Mouse (Mus musculus) embryonic fibroblast, embryonic 13.5 days (primary cell): ENCODE measurements around the gene Ppp2r5d. TPM values are rescaled to one million over a fixed set of nuclear protein-coding genes. Genes with fewer than 3 reads are reported as not detected.

Experiments
- H3K27ac ChIP-seq: 2 replicates; pipeline ENCODE4 v1.5.1; 2012; ENCODE audit warnings: low read length, control low read depth, inconsistent platforms; ENCODE audit not compliant: insufficient read depth
- H3K4me1 ChIP-seq: 2 replicates; pipeline ENCODE4 v1.6.1; 2011; ENCODE audit warnings: low read length; ENCODE audit not compliant: control insufficient read depth, insufficient read depth
- H3K4me3 ChIP-seq: 2 replicates; pipeline ENCODE4 v1.5.1; 2011; ENCODE audit warnings: mild to moderate bottlenecking, control low read depth, low read length; ENCODE audit not compliant: insufficient read depth
- CTCF ChIP-seq: IDR thresholded peaks from 2 replicates; pipeline ENCODE4 v1.5.1; 2011; ENCODE audit warnings: mild to moderate bottlenecking, control low read depth, low read length, moderate library complexity, borderline replicate concordance; ENCODE audit not compliant: insufficient read depth
- POLR2A ChIP-seq: IDR thresholded peaks from 2 replicates; pipeline ENCODE4 v1.6.1; 2011; ENCODE audit warnings: low read depth, mild to moderate bottlenecking, control low read depth, low read length, moderate library complexity
- polyA plus RNA-seq: library from polyadenylated mRNA; stranded (reverse); fragments of >200 nt; gene quantifications from 2 replicates; pipeline ENCODE4 v1.2.4, GENCODE M21; 2011; ENCODE audit warnings: low read depth; ENCODE audit not compliant: missing spikeins, insufficient read length

Ppp2r5d gene
- polyA plus RNA-seq, 1 experiment: 72.1 TPM

GRCm38 (mm10) chr17:46646322-46646662 is 58.6 kb downstream of the Ppp2r5d start:
- Histone ChIP-seq H3K27ac (no peak overlapping the region), H3K4me3 (peak overlapping the region; percentile 76), H3K4me1 (peaks cover 8% of the 10 kb centered on the region; the same call in 1 of the 2 replicates)
- TF ChIP-seq CTCF (no peak), POLR2A (no peak)

DNA sequence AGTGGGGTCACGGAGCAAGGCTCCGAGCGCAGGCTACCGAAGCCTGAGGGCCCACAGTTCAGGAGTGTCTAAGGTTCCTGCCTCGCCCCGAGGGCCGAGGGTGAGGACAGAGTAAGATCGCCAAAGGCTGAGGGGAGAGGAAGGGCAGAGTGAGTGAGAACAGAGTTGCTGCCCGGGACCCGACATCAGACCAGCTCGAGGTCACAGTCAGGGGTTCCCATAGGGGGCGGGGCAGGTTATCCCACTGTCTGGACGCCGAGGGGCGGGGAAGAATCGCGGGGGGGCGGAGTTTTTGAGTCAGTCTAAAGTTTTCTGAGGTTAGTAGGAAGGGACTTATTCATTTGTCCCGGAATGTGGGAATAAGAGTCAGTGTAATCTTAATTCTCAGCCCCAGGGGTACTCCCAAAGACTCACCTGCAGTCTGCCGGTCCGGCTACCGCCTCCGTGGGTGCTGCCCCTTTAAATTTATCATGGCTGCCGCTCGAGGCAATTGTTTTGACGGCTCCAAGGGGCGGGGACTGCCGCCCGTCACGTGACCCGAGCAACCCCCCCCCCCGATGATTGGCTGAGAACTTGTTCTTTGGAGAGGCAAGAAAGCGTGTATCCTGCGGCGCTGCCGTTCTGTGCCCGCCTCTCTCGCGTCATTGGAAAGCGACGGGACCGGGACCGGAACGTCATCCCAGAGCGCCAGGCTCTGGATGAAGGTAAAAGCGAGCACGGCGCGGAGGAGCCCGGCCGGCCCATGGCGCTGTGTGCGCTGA is 59.2 kb downstream of the Ppp2r5d start, which contains the start of the genes Klc4 and Mrpl2:
Klc4 (minus strand) TSS at position 462 of the 761 bp plus-strand sequence.
Mrpl2 (plus strand) TSS at position 669 of the 761 bp plus-strand sequence.
- peaks cover 8% of the 10 kb centered on the region; the same call in 1 of the 2 replicates for H3K4me1 ChIP-seq
- peak within 1 kb of the TSS; percentile 76 for H3K4me3 ChIP-seq
- 0 out of 2 replicates have a peak within 1 kb of the TSS, but pooled peaks have one; percentile 16 for H3K27ac ChIP-seq
- TF ChIP-seq POLR2A: peak; percentile 79
- no peak for TF ChIP-seq CTCF

DNA sequence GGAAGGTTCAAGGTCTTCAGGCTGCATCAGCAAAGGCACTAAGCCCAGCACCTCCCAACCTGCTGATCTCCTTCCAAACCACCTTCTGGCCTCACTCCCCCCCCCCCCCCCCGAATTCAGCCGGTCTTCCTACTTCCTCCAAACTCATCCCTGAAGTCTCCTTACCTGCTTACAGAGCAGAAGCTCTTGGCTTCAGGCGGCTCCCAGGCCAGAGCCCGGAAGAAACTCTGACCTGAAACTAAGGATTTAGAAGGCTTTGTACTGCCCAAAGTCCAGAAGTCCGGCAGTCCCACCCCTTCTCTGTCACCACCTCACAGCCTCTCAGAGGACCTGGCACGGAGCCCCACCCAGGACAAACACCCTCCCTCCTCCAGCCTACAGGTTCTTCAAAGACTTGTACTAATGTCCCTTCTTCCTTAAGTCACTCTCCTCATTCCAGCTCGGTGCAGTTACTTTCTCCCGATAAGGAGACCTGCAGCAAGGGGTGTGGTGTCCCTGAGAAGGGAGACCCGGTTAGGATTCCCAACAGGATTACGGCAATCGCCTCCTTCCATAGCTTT is 59.9 kb downstream of the Ppp2r5d start:
- TF ChIP-seq CTCF (no peak), POLR2A (no peak; the same call in 1 of the 2 replicates)
- Histone ChIP-seq H3K4me3 (peak overlapping the region; percentile 65), H3K27ac (0 out of 2 replicates have a peak overlapping the region, but pooled peaks have one; percentile 16), H3K4me1 (peaks cover 8% of the 10 kb centered on the region; the same call in 1 of the 2 replicates)

DNA sequence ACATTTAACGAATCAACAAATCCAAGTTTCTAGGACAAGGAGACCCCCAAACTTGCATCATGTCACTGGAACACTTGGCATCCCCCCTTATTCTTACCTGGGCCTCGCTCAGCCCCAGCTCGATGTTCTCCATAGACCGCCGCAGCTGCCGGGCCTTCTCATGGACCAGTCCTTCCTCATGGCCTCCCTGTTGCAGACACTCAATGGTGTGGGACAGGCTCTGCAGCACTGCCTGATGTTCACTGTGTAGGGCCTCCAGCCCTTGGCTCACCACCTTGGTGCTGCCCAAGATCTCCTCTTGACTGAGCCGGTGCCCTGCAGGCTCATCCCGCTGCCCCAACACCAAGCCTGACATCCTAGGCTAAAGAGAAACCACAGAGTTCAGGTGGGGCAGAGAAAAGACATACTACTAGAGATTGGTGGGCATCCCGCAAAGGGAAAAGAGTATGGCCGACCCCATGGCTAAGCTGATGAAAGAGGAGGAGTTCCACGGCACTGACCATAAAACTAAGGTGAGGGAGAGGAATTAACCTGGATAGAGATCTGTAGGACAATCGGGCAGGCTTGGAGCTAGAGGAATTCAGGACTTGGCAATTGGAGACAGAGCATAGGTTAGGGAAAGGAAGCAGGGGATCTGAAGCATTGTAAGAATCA is 60.6 kb downstream of the Ppp2r5d start:
- peaks cover 8% of the 10 kb centered on the region; the same call in 1 of the 2 replicates for H3K4me1 ChIP-seq
- TF ChIP-seq CTCF: no peak
- TF ChIP-seq POLR2A: no peak
- no peak overlapping the region for H3K27ac ChIP-seq
- peak overlapping the region; percentile 65; the same call in 1 of the 2 replicates for H3K4me3 ChIP-seq

DNA sequence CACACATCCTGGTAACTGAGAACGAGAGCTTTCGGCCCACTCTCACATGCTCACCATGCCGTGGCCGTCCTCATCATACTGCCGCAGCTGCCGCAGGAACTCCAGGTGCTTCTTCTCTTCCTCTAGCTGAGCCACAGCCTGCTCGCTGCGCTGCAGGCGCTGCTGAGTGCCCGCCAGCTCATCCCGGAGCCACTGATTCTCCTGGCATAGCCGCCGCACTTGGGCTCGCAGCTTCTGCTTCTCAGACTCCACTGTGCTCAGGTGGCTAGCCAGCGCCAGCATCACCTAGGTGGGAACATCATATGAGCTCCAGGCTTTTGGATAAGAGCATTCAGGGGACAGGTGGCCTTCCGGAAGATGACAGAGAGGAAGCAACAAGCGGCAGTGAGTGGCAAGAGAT is 62.9 kb downstream of the Ppp2r5d start:
- TF ChIP-seq CTCF (no peak), POLR2A (no peak)

GRCm38 (mm10) chr17:46639929-46640328 is 65.0 kb downstream of the Ppp2r5d start:
- no peak overlapping the region for H3K4me3 ChIP-seq
- TF ChIP-seq POLR2A: no peak
- no peak for TF ChIP-seq CTCF
- peaks cover 4% of the 10 kb centered on the region; the same call in 1 of the 2 replicates for H3K4me1 ChIP-seq
- H3K27ac ChIP-seq: no peak overlapping the region

More for the DNA sequence above, 62.9 kb downstream of the Ppp2r5d start:
- Histone ChIP-seq H3K27ac (no peak overlapping the region), H3K4me3 (no peak overlapping the region), H3K4me1 (peaks cover 6% of the 10 kb centered on the region)

DNA sequence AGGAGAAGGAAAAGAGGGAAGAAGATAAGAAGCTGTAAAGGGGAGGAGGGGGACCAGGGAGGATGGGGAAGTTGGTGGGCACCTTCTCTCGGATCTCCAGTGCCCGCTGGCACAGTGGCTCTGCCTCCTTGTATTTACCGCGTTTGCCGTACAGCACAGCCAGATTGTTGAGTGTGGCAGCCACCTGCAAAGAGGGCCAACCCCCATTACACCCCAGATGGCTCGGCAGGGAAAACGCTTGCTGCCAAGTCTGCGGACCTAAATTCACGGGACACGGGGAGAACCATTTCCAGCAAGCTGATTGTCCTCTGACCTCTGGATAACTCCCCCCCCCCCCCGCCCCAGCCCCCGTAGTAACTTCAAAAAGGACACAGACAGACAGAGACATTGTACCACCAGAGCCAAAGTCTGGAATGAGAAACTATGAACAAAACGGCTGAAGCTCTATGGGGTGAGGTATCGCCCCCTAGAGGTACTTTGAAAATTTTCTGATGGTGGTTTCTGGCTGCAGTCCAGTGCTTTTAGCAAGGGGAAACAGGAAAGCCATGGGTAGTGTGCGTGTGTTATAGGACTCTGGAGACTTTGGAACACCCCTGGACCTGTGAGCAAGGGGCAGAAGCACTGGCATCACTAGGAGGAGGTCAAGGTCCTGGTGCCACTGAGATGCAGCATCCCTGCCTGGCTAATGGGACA is 67.9 kb downstream of the Ppp2r5d start:
- no peak overlapping the region for H3K4me3 ChIP-seq
- H3K4me1 ChIP-seq: no peaks in the 10 kb centered on the region; the same call in 1 of the 2 replicates
- no peak for TF ChIP-seq POLR2A
- TF ChIP-seq CTCF: no peak
- no peak overlapping the region for H3K27ac ChIP-seq

Other genes with a start within 250 kb of the Ppp2r5d start
- 0.27 and 0.35 TPM in 2 replicates for gene Ttbk1, start 217.4 kb downstream of the Ppp2r5d start, polyA plus RNA-seq
- 7.2 and 9.9 TPM in 2 replicates for gene Dnph1, start 208.4 kb downstream of the Ppp2r5d start, polyA plus RNA-seq
- 5.7 and 8.6 TPM in 2 replicates for gene Cul9, start 158.7 kb downstream of the Ppp2r5d start, polyA plus RNA-seq
- gene Srf, start 148.9 kb downstream of the Ppp2r5d start, polyA plus RNA-seq: 50.9 and 61.2 TPM in 2 replicates
- 145 and 172 TPM in 2 replicates for gene Ptk7, start 75.6 kb downstream of the Ppp2r5d start, polyA plus RNA-seq
- 6.5 and 7.2 TPM in 2 replicates for gene Klc4, start 59.1 kb downstream of the Ppp2r5d start, polyA plus RNA-seq
- gene Mrpl2, start 58.9 kb downstream of the Ppp2r5d start, polyA plus RNA-seq: 33.5 and 45.2 TPM in 2 replicates
- 63.6 and 64.4 TPM in 2 replicates for gene Cul7, start 54.8 kb downstream of the Ppp2r5d start, polyA plus RNA-seq
- 29.9 and 32.3 TPM in 2 replicates for gene Rrp36, start 30.8 kb downstream of the Ppp2r5d start, polyA plus RNA-seq
- 111 and 122 TPM in 2 replicates for gene Mea1, start 26.3 kb downstream of the Ppp2r5d start, polyA plus RNA-seq
- 54.6 and 62.1 TPM in 2 replicates for gene Klhdc3, start 24.2 kb downstream of the Ppp2r5d start, polyA plus RNA-seq
- gene Pex6, start 6.4 kb upstream of the Ppp2r5d start, polyA plus RNA-seq: 11.1 and 13.1 TPM in 2 replicates
- gene Gnmt, start 24.1 kb upstream of the Ppp2r5d start, polyA plus RNA-seq: not detected in 2 replicates
- 29.5 and 29.9 TPM in 2 replicates for gene Cnpy3, start 47.1 kb upstream of the Ppp2r5d start, polyA plus RNA-seq
- not detected in 2 replicates for gene Ptcra, start 58.6 kb upstream of the Ppp2r5d start, polyA plus RNA-seq
- 13.9 and 17.9 TPM in 2 replicates for gene 2310039H08Rik, start 67.5 kb upstream of the Ppp2r5d start, polyA plus RNA-seq
- gene Rpl7l1, start 77.6 kb upstream of the Ppp2r5d start, polyA plus RNA-seq: 115 and 117 TPM in 2 replicates
- gene Bicral, start 153.4 kb upstream of the Ppp2r5d start, polyA plus RNA-seq: 9.4 and 14.0 TPM in 2 replicates
- gene Tbcc, start 185.6 kb upstream of the Ppp2r5d start, polyA plus RNA-seq: 11.5 and 16.5 TPM in 2 replicates
- gene Prph2, start 205.3 kb upstream of the Ppp2r5d start, polyA plus RNA-seq: not detected in 2 replicates